Mouse (Mus musculus) gastrocnemius, adult 2 months (tissue): ENCODE measurements around the gene Fndc3a. TPM values are rescaled to one million over a fixed set of nuclear protein-coding genes. Genes with fewer than 3 reads are reported as not detected.

Source experiments
- DNase-seq: peaks from one replicate; pipeline ENCODE4 v3.0.0; 2022
- H3K27ac ChIP-seq: fragments of 200-600 bp; 2 replicates; pipeline ENCODE4 v1.8.1; 2022; ENCODE audit warnings: mild to moderate bottlenecking
- H3K4me3 ChIP-seq: fragments of 200-600 bp; 2 replicates; pipeline ENCODE4 v1.8.1; 2022; ENCODE audit warnings: mild to moderate bottlenecking, moderate library complexity
- CTCF ChIP-seq: fragments of 200-600 bp; IDR thresholded peaks from 2 replicates; pipeline ENCODE4 v1.8.1; 2022; ENCODE audit warnings: antibody characterized with exemption, mild to moderate bottlenecking, moderate library complexity
- intact Hi-C: fragments of 180-260 bp; cut with DNase I; formaldehyde crosslinking; loops from one replicate; pipeline ENCODE4 v1.15.1; 2025
- long read RNA-seq, 2 experiments: library from polyadenylated mRNA; stranded (forward); transcript quantifications; one replicate each; pipeline ENCODE4 v2.0.0; 2021
- total RNA-seq, 2 experiments: library from RNA; stranded (reverse); gene quantifications; 2 replicates each; pipeline ENCODE4 v1.2.3; 2021

The Fndc3a gene
- total RNA-seq = 1 to 10 TPM; 7.5 to 8.5 TPM
- long read RNA-seq, experiment 1, partial matches to known transcripts = 0 of 2 reads
- long read RNA-seq, experiment 1, other reads (novel, unspliced or antisense) = 2 of 2 reads
- long read RNA-seq, experiment 2 = 0 reads

DNA sequence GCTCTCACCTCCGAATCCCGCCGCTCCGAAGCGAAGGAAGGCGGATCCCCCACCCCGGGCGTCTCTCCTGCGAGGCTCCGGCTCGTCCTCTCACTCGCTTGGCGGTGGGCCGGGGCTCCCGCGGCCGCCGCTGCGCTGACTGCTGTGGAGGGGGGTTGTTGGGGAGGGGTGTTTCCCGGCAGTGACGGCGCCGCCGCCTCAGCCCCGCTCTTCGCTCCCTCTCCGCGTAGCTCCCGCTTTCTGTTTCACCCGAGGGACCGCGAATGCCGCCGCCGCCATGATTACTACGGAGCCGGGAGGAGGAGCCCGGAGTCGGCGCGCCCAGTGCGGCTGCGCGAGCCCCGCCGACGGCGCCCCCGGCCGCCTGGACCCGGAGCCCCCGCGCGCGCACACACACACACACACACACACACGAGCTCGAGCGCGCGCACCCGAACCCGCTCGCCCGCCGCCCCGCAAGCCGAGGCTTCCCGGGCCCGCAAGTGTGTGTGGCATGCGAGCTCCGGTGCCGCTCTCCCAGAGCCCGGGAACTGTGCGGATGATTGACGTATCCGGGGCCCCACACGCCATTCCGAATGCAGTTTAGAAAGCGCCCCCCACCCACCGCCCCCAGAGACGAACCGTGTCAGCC lies at the start of gene Fndc3a:
Fndc3a (minus strand) TSS at position 294 of the 631 bp plus-strand sequence.
- H3K4me3 ChIP-seq = peak within 1 kb of the TSS; percentile 92
- peak; percentile 88 for DNase-seq
- intact Hi-C loops = loop anchor here (5.0 kb wide), 1 partner anchor 108 kb away; no protein-coding TSS in a partner anchor
- no peak for TF ChIP-seq CTCF
- H3K27ac ChIP-seq = peak within 1 kb of the TSS; percentile 91

DNA sequence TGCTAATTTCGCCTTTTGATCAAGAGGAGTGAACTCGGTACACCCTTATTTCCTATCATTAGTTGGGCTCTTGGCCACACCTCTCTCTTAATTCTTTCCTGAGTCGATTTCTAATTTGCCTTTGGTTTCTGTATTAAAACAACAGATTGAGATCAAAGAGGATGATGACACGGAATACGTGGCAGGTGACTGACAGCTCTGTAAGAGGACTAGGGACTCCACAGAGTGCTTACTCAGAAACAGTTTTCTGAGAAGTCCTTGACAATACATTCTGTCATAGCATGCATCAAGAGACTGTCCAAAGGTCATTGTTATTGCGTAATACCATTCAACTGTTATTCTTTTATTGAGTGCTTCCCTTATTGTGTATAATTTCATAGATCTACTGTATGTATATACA lies 43.1 kb upstream of the Fndc3a start:
- intact Hi-C loops = no loop called here
- DNase-seq = no peak
- no peak for TF ChIP-seq CTCF
- H3K4me3 ChIP-seq = no peak overlapping the region
- H3K27ac ChIP-seq = no peak overlapping the region

DNA sequence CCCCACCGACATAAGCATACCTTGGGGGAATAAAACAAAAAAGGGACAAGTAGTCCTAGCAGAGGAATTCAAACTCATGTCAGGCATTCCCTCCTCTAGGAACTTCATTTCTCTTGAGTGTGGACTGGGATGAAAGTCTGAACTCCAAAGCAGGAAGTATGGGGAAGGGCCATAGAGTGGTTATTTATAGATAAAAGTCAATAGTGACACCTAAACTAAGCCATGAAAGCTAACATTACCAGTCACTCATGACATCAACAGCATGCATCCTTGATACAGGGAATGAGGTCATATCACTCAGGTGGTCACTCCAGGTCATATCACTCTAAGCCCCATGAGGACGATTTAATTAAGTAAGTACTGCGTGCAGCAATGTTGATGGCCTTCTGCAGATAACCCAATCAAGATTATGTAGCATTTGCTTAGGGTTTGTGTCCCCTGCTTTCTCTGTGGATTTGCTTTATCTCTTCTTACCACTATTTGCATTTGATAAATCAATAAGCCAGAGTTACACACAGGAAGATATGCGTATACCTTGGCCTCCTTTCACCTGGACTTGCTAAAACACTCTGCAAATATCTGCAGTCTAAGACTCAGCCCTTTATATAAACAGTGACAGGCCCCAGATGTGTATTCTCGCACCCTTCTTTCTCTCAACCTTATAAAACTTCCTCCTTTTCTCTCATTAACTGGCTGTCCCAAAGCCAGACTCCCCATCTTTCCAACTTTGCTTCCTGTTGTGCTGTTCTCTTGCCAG lies 40.8 kb upstream of the Fndc3a start:
- intact Hi-C loops = no loop called here

DNA sequence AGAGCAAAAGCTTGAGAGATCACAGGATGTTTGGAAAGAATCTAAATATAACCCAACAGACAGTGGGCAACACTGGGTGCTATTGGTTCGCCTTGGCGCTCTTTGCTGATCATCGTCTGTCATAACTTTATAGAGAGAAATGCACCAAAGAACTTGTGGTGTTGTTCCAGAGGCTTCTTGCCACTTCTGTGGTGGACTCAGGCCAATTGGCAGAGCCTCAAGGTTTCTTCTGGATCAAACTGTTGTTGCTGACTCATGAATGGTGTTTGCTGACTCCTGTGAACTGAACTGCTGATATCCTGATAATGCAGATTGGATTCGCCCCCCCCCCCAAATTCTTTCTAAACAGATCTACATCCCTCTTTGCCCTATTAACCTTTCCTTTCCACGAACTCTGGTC lies 38.5 kb upstream of the Fndc3a start:
- no peak overlapping the region for H3K4me3 ChIP-seq
- no peak overlapping the region for H3K27ac ChIP-seq
- TF ChIP-seq CTCF = no peak
- intact Hi-C loops = no loop called here
- no peak for DNase-seq

More for the DNA sequence above, 40.8 kb upstream of the Fndc3a start:
- H3K27ac ChIP-seq = no peak overlapping the region
- TF ChIP-seq CTCF = no peak
- no peak for DNase-seq
- no peak overlapping the region for H3K4me3 ChIP-seq

DNA sequence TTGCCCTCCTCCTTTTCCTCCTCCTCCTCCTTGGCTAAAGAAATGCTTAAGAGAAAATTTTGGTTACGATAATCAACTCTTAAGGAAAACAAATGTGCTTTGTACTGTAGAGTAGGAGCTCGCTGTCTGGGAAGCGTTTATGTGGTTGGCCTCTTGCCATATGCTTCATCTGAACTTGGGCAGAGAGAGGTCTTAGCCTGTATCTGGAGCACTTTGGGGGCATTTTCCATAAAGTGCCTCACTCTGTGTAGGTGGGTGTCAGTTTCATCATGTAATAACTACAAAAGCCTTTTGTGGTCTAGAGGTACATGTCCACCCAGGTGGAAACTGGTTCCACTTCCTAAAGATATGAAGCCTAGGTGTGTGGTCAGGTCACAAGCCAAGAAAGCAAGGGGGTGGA lies 31.9 kb upstream of the Fndc3a start:
- no peak for DNase-seq
- intact Hi-C loops = no loop called here
- Histone ChIP-seq H3K27ac (no peak overlapping the region), H3K4me3 (no peak overlapping the region)
- TF ChIP-seq CTCF = no peak

DNA sequence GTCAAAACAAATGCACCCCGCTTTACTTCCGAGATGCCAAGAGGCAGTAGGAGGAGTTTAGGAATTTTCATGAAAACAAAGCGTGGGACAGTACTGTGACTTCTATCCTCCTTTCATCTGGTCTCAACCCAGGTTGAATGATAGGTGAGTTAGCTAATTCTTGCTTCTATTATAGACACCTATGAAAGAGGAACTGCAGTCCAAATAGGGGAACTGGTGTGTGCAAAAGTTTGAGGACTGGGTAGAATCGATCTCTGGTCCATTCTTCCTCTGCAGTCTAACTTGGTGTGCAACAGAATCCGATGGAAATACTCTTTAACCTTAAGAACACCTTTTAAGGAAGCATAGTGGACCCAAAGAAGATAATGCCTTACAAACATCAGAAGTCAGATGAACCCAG lies 30.5 kb upstream of the Fndc3a start:
- Histone ChIP-seq H3K27ac (no peak overlapping the region), H3K4me3 (no peak overlapping the region)
- no peak for DNase-seq
- TF ChIP-seq CTCF = no peak
- intact Hi-C loops = no loop called here

DNA sequence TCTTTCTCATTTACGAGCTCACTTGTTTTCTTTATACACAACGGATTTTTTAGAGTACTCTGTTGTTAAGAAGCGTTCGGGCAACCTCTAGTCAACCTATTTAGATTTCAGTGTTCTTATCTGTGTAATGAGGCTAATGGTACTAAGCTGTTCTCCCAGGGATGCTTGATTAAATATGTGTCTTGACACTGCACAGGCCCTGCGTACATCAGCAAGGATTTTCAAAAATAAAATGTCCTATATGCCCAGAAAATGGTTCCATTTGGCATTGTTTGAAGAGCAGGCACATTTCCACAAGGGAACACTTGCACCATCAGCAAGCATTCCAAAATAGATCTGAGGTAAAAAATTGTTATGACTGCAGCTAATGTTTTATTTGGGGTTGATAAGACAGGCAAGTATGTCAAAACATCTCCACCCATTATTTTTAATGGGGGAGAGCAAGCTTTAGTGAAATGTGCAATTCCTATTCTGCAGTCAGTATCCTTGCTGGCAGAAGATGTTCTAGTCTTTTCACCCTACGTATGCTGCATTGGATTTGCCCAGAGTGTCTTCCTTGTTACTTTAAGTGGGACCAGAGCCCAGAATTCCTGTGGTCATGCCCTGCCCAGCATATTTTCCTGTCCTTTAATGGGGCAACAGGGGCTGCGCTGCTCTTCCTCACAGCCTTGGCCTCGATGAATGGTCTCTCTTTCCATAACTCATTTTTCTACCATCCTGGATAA lies 29.8 kb upstream of the Fndc3a start:
- intact Hi-C loops = no loop called here
- Histone ChIP-seq H3K4me3 (no peak overlapping the region), H3K27ac (no peak overlapping the region)
- no peak for TF ChIP-seq CTCF
- DNase-seq = no peak

DNA sequence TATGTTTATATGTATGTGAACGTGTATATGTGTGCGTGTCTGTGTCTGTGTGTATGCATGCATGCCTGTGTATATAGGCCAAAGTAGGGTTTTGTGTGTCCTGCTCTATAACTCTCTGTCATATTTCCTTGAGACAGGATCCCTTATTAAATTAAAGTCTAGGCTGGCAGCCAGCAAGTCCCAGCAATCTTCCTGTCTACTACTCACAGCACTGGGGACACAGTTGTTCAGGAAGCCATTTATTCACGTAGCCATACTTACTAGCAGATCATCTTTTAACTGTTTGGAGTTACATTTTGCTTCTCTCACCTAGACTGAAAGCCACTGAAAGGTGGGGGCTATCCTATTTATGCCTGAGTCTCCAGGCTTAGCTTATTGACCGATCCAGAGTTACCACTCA lies 29.0 kb upstream of the Fndc3a start:
- no peak overlapping the region for H3K4me3 ChIP-seq
- no peak for DNase-seq
- no peak overlapping the region for H3K27ac ChIP-seq
- TF ChIP-seq CTCF = no peak
- intact Hi-C loops = no loop called here

DNA sequence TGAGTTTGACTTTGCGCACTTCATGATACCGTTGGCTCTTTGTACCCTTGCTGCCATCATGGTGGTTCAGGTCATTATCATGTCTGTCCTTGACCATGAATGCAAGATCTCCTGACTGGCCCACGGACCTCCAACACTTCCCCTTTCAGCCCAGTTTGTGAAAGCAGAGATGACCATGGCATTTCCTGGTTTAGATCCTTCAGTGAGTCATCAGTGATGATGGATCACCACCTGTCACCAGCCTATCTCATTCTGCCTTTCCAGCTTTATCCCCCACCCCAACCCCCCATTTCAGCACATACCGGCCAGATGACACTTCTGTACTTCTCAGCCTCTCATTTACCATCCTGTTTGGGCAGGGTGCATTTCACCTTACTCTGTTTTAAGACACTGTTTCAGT lies 28.4 kb upstream of the Fndc3a start:
- H3K27ac ChIP-seq = no peak overlapping the region
- intact Hi-C loops = no loop called here
- no peak for DNase-seq
- no peak for TF ChIP-seq CTCF
- no peak overlapping the region for H3K4me3 ChIP-seq

DNA sequence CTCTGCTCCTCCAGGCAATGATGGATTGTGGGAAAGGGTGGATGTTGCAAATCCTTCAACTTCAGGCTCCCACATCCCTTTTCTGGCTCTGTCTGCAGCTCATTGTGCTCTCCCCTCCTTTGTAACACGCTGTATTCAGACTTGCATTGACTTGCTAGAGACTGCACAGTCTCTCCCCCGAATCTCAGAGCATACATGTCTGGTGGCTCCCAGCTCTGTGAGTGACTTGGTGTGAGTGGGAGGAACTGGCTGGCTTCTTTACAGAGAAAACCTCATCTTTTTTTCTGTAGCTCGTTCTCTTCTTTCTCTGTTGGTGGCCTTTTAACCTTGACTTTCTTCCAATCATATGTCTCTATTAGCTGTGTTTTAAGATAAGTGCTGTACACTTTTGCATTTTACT lies 16.1 kb upstream of the Fndc3a start:
- no peak for DNase-seq
- no peak overlapping the region for H3K27ac ChIP-seq
- no peak overlapping the region for H3K4me3 ChIP-seq
- intact Hi-C loops = no loop called here
- no peak for TF ChIP-seq CTCF

DNA sequence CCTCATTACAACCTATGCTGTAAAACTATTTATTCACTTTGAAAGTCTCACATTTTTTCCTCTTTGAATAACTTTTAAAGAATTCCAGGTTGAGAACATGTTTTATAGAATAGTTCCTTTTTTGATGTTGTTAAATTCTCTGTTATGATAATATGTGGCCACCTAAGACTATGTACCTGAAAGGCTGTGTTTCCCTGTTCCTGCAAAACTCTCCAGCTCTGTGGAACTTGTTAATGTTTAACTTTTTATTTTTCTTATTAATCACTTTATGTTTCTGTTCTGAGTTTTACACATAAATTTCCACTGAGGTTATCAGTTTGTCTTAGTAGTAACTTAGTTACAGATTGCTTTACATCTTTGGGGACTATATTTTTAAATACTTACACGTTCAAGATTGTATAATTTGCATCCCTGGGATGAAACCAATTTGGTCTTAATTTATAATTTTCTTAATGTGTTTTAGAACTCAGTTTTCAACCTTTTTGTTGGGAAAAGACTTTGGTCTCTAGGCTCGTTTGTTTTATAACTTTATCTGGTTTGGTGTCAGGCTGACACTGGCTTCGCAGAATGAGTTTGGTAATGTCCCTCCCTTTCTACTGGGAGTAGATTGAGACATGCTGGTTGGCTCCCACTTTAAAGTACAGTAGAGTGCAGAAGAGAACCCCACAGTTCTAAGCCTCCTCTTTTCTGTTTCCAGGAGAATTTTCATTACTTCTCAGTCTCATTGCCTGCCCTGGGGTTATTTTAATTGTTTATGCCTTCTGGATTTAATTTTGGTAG lies 12.7 kb upstream of the Fndc3a start:
- no peak overlapping the region for H3K4me3 ChIP-seq
- no peak for TF ChIP-seq CTCF
- intact Hi-C loops = no loop called here
- no peak for DNase-seq
- H3K27ac ChIP-seq = no peak overlapping the region

DNA sequence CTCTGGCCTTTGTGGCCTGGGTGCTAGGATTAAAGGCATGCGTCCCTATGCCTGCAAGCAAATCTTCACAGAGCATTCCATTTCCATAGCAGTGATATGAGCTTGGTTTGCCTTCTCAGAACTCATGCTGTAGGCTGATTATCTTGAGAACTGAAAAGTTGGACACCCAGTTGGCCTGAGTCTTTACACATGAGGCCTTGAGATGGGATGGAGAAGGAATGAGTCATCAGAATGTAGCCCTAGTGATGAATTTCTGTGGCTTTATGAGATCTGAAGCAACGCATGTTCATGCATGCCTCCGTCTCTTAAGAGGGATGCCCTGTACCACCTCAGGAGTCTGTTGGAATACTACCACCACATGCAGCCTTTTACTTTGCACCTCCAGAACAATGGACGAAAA lies 6.4 kb upstream of the Fndc3a start:
- intact Hi-C loops = no loop called here
- TF ChIP-seq CTCF = no peak
- no peak for DNase-seq
- no peak overlapping the region for H3K27ac ChIP-seq
- no peak overlapping the region for H3K4me3 ChIP-seq
